Mouse (Mus musculus): ENCODE results near the gene Zmynd19. TPM values are rescaled to one million over a fixed set of nuclear protein-coding genes. Genes with fewer than 3 reads are reported as not detected.
"Not testable (repeated sequence)": the region's sequence is repeated elsewhere in the genome, so short reads cannot be mapped to it uniquely, and the experiment has no call there.

The Zmynd19 gene
- polyA plus RNA-seq, 1 experiment from 2014 or later = 25.3 TPM

DNA sequence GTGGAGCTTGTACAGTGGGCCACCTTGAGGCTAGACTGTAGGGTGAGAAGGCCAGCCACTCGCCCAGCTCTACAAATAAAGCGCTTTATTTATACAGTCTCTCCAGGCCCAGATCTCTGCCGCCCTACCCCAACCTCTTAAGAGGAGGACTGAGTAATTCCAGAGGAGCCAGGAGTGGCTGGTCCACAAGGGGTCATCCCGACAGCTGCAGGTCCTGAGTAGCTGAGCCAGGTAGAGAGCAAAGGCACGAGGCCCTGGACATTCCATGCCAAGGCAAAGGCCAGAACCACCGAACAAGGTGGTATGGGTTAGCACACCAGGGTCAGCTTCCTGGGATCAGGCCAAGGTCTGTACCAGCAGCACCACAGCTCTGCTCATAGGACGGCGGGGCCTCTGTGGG lies 24.3 kb upstream of the Zmynd19 start:
- Histone ChIP-seq H3K27me3 (replicated peaks; ENCODE audit: low read depth, poor library complexity, severe bottlenecking) (no peaks in the 10 kb centered on the region), H3K27ac (replicated peaks) (no peak overlapping the region), H3K9me3 (no peaks in the 10 kb centered on the region), H3K4me1 (peaks cover 4% of the 10 kb centered on the region), H3K36me3 (replicated peaks) (0 out of 2 replicates have a peak, but pooled peaks cover 6% of the 10 kb centered on the region), H3K4me3 (no peak overlapping the region)
- WGBS = 84% methylated on average over 8 of the region's 8 CpGs
- DNase-seq (ENCODE audit: low spot score) = no peak

- WGBS = 86% methylated on average over 9 of the region's 9 CpGs
Observed at GRCm38 (mm10) chr2:24926345-24926964, 23.1 kb upstream of the Zmynd19 start.

GRCm38 (mm10) chr2:24926965-24927358 lies 22.6 kb upstream of the Zmynd19 start:
- H3K36me3 ChIP-seq (replicated peaks) = 0 out of 2 replicates have a peak, but pooled peaks cover 6% of the 10 kb centered on the region
- WGBS = 79% methylated on average over 7 of the region's 7 CpGs
- peaks cover 4% of the 10 kb centered on the region for H3K4me1 ChIP-seq
- no peak overlapping the region for H3K4me3 ChIP-seq
- no peak overlapping the region for H3K27ac ChIP-seq (replicated peaks)
- no peaks in the 10 kb centered on the region for H3K9me3 ChIP-seq
- no peaks in the 10 kb centered on the region for H3K27me3 ChIP-seq (replicated peaks; ENCODE audit: low read depth, poor library complexity, severe bottlenecking)
- DNase-seq (ENCODE audit: low spot score) = no peak

More at GRCm38 (mm10) chr2:24926345-24926964, 23.1 kb upstream of the Zmynd19 start:
- DNase-seq (ENCODE audit: low spot score) = no peak
- no peak overlapping the region for H3K27ac ChIP-seq (replicated peaks)
- no peaks in the 10 kb centered on the region for H3K9me3 ChIP-seq
- 0 out of 2 replicates have a peak, but pooled peaks cover 6% of the 10 kb centered on the region for H3K36me3 ChIP-seq (replicated peaks)
- H3K4me3 ChIP-seq = no peak overlapping the region
- H3K4me1 ChIP-seq = peaks cover 4% of the 10 kb centered on the region
- H3K27me3 ChIP-seq (replicated peaks; ENCODE audit: low read depth, poor library complexity, severe bottlenecking) = no peaks in the 10 kb centered on the region

- no peaks in the 10 kb centered on the region for H3K27me3 ChIP-seq (replicated peaks; ENCODE audit: low read depth, poor library complexity, severe bottlenecking)
Observed at GRCm38 (mm10) chr2:24927810-24928479, 21.6 kb upstream of the Zmynd19 start.

GRCm38 (mm10) chr2:24929119-24929518 lies 20.5 kb upstream of the Zmynd19 start:
- Histone ChIP-seq H3K36me3 (replicated peaks) (0 out of 2 replicates have a peak, but pooled peaks cover 6% of the 10 kb centered on the region), H3K9me3 (no peaks in the 10 kb centered on the region), H3K27ac (replicated peaks) (no peak overlapping the region), H3K4me1 (peaks cover 7% of the 10 kb centered on the region), H3K27me3 (replicated peaks; ENCODE audit: low read depth, poor library complexity, severe bottlenecking) (peaks cover 11% of the 10 kb centered on the region), H3K4me3 (no peak overlapping the region)
- no peak for DNase-seq (ENCODE audit: low spot score)
- WGBS = 60% methylated on average over 2 of the region's 2 CpGs

More at GRCm38 (mm10) chr2:24927810-24928479, 21.6 kb upstream of the Zmynd19 start:
- Histone ChIP-seq H3K36me3 (replicated peaks) (0 out of 2 replicates have a peak, but pooled peaks cover 6% of the 10 kb centered on the region), H3K9me3 (no peaks in the 10 kb centered on the region), H3K27ac (replicated peaks) (peak overlapping the region; percentile 58; the same call in 1 of the 2 replicates), H3K4me1 (peaks cover 4% of the 10 kb centered on the region), H3K4me3 (0 out of 2 replicates have a peak overlapping the region, but pooled peaks have one; percentile 5)
- peak; percentile 54 for DNase-seq (ENCODE audit: low spot score)
- 59% methylated on average over 4 of the region's 4 CpGs for WGBS

- Histone ChIP-seq H3K36me3 (replicated peaks) (0 out of 2 replicates have a peak, but pooled peaks cover 6% of the 10 kb centered on the region), H3K27ac (replicated peaks) (no peak overlapping the region), H3K9me3 (no peaks in the 10 kb centered on the region), H3K27me3 (replicated peaks; ENCODE audit: low read depth, poor library complexity, severe bottlenecking) (peaks cover 16% of the 10 kb centered on the region), H3K4me1 (peaks cover 12% of the 10 kb centered on the region), H3K4me3 (no peak overlapping the region)
- WGBS = 96% methylated on average over 5 of the region's 5 CpGs
- no peak for DNase-seq (ENCODE audit: low spot score)
Observed at GRCm38 (mm10) chr2:24929593-24929992, 20.0 kb upstream of the Zmynd19 start.

DNA sequence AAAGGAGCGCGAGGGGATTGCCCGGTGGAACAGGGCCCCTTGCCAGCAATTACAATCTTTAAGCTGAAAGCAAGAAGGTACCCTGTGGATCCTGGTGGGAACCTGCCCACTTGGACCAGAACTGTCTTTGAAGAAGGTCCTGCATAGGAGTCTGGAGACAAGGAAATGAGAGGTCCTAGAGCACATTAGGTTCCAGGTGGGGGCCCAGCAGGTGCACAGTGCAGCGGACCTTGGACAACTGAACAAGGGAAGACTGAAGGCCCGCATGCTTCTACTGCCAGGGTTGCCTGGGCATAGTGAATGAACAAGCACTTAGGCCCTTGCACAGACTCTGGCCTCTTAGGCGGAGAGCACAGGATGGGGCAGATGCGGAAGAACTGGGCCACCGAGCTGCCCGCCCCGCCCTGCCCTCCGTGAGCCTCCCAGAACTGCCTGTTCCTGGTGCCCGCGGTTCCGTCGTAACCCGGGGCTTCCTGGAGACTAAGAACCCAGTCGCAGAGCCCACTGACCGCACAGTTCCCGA lies 15.1 kb upstream of the Zmynd19 start:
- Histone ChIP-seq H3K36me3 (replicated peaks) (no peaks in the 10 kb centered on the region), H3K9me3 (no peaks in the 10 kb centered on the region), H3K4me3 (peak overlapping the region; percentile 74), H3K4me1 (peaks cover 19% of the 10 kb centered on the region), H3K27ac (replicated peaks) (peak overlapping the region; percentile 77), H3K27me3 (replicated peaks; ENCODE audit: low read depth, poor library complexity, severe bottlenecking) (peaks cover 28% of the 10 kb centered on the region)
- DNase-seq (ENCODE audit: low spot score) = peak; percentile 11
- 5% methylated on average over 19 of the region's 19 CpGs for WGBS

- peak within 1 kb of the TSS; percentile 77 for H3K27ac ChIP-seq (replicated peaks)
- H3K9me3 ChIP-seq = no peaks in the 10 kb centered on the region
- peak; percentile 94 for DNase-seq (ENCODE audit: low spot score)
- peaks cover 28% of the 10 kb centered on the region for H3K27me3 ChIP-seq (replicated peaks; ENCODE audit: low read depth, poor library complexity, severe bottlenecking)
- WGBS = under 1% methylated on average over 49 of the region's 49 CpGs
- peaks cover 19% of the 10 kb centered on the region for H3K4me1 ChIP-seq
- H3K36me3 ChIP-seq (replicated peaks) = no peaks in the 10 kb centered on the region
- peak within 1 kb of the TSS; percentile 74 for H3K4me3 ChIP-seq
Observed at GRCm38 (mm10) chr2:24935057-24935796, 14.4 kb upstream of the Zmynd19 start, which contains the start of gene Arrdc1. Gene Arrdc1 (minus strand): TSS chr2:24935252.

DNA sequence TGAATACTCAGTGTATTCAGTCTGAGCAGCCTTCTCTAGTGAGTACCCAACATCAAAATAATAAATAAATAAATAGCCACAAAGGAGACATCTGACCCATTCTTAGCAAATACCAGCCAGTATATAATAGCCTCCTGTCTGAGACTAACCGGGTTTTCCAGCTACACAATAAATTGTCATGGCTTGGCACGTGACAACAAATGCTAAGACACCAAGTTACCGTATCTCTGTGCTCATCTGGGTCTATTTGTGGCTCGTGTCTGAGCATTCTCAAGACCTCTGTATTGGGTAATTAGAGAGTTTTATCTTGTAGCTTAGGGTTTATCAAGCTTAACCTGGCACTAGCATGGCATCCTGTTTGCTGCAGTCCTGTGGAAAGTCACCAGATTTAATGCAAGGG lies 7.5 kb upstream of the Zmynd19 start:
- Histone ChIP-seq H3K36me3 (replicated peaks) (no peaks in the 10 kb centered on the region), H3K27me3 (replicated peaks; ENCODE audit: low read depth, poor library complexity, severe bottlenecking) (no peaks in the 10 kb centered on the region), H3K4me1 (no peaks in the 10 kb centered on the region), H3K9me3 (no peaks in the 10 kb centered on the region), H3K4me3 (no peak overlapping the region), H3K27ac (replicated peaks) (no peak overlapping the region)
- DNase-seq (ENCODE audit: low spot score) = no peak
- 79% methylated on average over 4 of the region's 4 CpGs for WGBS

DNA sequence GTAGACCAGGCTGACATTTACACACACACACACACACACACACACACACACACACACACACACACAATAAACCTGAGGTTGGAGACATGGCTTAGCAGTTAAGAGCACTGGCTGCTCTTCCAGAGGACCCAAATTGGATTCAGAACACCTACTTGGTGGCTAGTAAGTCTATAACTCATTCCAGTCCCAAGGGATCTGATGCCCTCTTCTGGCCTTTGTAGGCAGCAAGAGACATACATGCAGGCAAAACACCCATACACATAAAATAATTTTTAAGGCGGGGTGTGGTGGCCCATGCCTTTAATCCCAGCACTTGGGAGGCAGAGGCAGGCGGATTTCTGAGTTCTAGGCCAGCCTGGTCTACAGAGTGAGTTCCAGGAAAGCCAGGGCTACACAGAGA lies 5.3 kb upstream of the Zmynd19 start:
- not testable (repeated sequence) for H3K4me3 ChIP-seq; H3K36me3 ChIP-seq (replicated peaks); DNase-seq (ENCODE audit: low spot score); H3K27me3 ChIP-seq (replicated peaks; ENCODE audit: low read depth, poor library complexity, severe bottlenecking); H3K9me3 ChIP-seq; H3K27ac ChIP-seq (replicated peaks); H3K4me1 ChIP-seq
- 57% methylated on average over 2 of the region's 2 CpGs for WGBS

DNA sequence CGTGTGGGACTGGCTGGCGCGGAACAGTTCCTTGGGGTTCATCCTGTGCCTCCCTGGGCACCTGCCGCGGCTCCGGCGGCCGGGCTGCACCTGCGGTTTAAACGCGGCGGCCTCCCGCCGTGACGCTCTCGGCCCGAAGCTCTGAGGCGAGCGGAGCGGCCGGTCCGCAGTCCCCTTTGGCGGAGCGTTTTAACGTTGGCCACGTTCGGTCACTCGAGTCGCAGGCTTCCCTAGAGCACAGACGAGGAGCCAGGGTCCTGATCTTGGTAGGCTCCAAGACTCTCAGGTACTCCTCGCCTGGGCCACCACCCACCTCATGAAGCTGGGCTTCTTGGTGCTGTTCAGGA lies 570 bp downstream of the Zmynd19 start:
- WGBS = under 1% methylated on average over 31 of the region's 31 CpGs
- Histone ChIP-seq H3K27me3 (replicated peaks; ENCODE audit: low read depth, poor library complexity, severe bottlenecking) (peaks cover 8% of the 10 kb centered on the region), H3K9me3 (no peaks in the 10 kb centered on the region), H3K4me1 (peaks cover 18% of the 10 kb centered on the region), H3K36me3 (replicated peaks) (peaks cover 40% of the 10 kb centered on the region), H3K4me3 (peak overlapping the region; percentile 99), H3K27ac (replicated peaks) (peak overlapping the region; percentile 92)
- DNase-seq (ENCODE audit: low spot score) = peak; percentile 36

DNA sequence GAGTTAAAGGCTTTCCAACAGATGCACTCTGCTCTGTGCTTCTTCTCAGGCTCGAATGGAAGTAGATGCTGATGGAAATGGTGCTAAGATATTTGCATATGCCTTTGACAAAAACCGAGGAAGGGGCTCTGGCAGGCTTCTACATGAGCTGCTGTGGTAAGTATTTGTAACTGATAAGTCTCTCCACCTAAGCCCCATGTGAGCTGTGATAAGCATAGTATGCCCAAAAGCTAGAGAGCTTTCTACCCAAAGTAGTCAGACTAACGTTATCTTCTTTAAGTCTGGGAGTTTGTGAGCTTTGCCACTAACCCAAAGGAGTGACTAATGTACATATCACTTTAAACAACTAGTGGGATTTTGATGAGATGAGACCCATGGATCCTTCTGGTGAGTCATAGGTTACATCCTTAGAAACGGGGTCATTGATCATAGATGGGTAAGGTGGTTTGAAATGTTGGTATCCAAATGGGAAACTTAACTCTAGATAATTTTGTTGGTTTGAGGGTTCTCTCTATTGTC lies 3.0 kb downstream of the Zmynd19 start:
- 87% methylated on average over 4 of the region's 4 CpGs for WGBS
- no peak for DNase-seq (ENCODE audit: low spot score)
- peaks cover 64% of the 10 kb centered on the region for H3K36me3 ChIP-seq (replicated peaks)
- peaks cover 18% of the 10 kb centered on the region for H3K4me1 ChIP-seq
- no peaks in the 10 kb centered on the region for H3K9me3 ChIP-seq
- H3K4me3 ChIP-seq = no peak overlapping the region
- H3K27ac ChIP-seq (replicated peaks) = no peak overlapping the region
- H3K27me3 ChIP-seq (replicated peaks; ENCODE audit: low read depth, poor library complexity, severe bottlenecking) = peaks cover 8% of the 10 kb centered on the region

All from embryonic facial prominence, embryonic 10.5 days (tissue).